Mouse (Mus musculus): ENCODE measurements around the gene Olfr1260. TPM values are rescaled to one million over a fixed set of nuclear protein-coding genes. Genes with fewer than 3 reads are reported as not detected.

The Olfr1260 gene
- polyA plus RNA-seq (2012; rRNA removed) = not detected in 2 replicates

DNA sequence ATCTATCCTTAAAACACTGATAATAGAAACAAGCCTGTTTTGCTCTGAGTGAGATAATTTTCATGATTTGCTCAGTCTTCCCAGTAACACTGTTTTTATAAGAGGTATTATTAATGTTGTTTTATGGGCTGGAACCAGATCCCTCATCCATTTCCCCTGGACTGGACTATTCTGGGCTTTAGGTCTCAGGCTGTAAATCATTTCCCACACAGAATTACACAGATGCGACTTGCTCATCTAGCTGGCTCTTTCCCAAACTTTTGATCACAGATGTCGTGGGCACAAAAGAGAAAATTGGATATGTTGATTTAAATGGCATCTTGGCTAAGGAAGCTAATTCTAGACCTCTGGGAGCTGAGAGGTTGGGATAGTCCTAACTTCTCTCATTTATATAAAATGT lies at the start of gene Olfr1260:
Gene Olfr1260 (plus strand): TSS at position 157 of the 400 bp plus-strand sequence.
- Histone ChIP-seq H3K4me1 (replicated peaks; ENCODE audit: control insufficient read depth, insufficient read depth, low read length) (no peaks in the 10 kb centered on the region), H3K27me3 (ENCODE audit: control insufficient read depth, insufficient read depth, low read length) (no peaks in the 10 kb centered on the region), H3K4me3 (ENCODE audit: control insufficient read depth, insufficient read depth, low read length) (no peak within 1 kb of the TSS), H3K27ac (ENCODE audit: control insufficient read depth, insufficient read depth, low read length) (no peak within 1 kb of the TSS), H3K36me3 (ENCODE audit: control insufficient read depth, insufficient read depth, low read length) (no peaks in the 10 kb centered on the region)
- TF ChIP-seq POLR2A (IDR thresholded peaks at IDR 0.05; ENCODE audit: control insufficient read depth, extremely low read depth, insufficient read depth, low read length, poor library complexity) (no peak), CTCF (IDR thresholded peaks at IDR 0.05; ENCODE audit: borderline replicate concordance, control insufficient read depth, extremely low read depth, insufficient read depth, low read length, poor library complexity) (no peak)
- 78% methylated on average over 2 of the region's 2 CpGs for WGBS
- DNase-seq = no peak

DNA sequence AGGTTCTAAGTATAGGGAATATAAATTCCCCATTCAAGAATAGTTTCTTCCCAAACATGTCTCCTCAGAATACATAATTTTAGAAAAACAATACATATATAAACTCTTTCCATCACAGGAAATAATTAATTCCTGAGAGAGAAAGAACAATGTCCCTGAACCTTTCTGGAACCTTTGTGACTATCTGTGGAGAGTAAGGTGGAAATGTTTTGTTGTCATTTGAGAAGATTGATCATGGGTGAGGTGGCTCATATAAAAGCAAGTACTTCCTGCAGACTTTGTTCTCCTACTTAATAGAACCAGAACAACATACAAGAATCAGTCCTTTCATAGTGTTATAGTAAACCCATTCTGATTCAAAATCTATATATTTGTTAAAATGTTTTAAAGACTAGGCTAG lies 47.1 kb upstream of the Olfr1260 start, which contains the start of gene Olfr1258:
Gene Olfr1258 (plus strand): TSS at position 301 of the 400 bp plus-strand sequence.
- Histone ChIP-seq H3K27me3 (ENCODE audit: control insufficient read depth, insufficient read depth, low read length) (no peaks in the 10 kb centered on the region), H3K4me3 (ENCODE audit: control insufficient read depth, insufficient read depth, low read length) (no peak within 1 kb of the TSS), H3K36me3 (ENCODE audit: control insufficient read depth, insufficient read depth, low read length) (no peaks in the 10 kb centered on the region), H3K4me1 (replicated peaks; ENCODE audit: control insufficient read depth, insufficient read depth, low read length) (no peaks in the 10 kb centered on the region), H3K27ac (ENCODE audit: control insufficient read depth, insufficient read depth, low read length) (no peak within 1 kb of the TSS)
- DNase-seq = no peak
- TF ChIP-seq CTCF (IDR thresholded peaks at IDR 0.05; ENCODE audit: borderline replicate concordance, control insufficient read depth, extremely low read depth, insufficient read depth, low read length, poor library complexity) (no peak), POLR2A (IDR thresholded peaks at IDR 0.05; ENCODE audit: control insufficient read depth, extremely low read depth, insufficient read depth, low read length, poor library complexity) (no peak)

DNA sequence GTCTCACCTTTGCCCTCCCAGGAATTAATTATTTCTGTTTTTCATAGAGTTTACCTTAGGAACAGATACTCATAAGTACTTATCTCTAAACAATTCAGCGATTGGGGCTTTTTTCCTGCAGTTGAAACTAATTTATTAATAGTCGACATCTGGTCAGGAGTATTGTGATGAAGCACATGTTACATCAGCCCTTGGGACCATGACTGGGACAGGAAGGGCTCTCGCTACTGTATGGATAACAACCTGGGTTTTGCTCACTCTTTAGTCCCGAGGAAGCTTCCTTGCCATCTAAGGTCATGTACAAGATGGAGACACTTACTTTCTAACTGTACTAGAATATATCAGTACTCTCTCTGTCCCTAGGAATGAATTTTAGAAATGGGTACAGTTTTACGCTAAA lies 25.6 kb upstream of the Olfr1260 start, which contains the start of gene Olfr1259:
Gene Olfr1259 (minus strand): TSS at position 101 of the 400 bp plus-strand sequence.
- H3K27ac ChIP-seq (ENCODE audit: control insufficient read depth, insufficient read depth, low read length) = no peak within 1 kb of the TSS
- TF ChIP-seq CTCF (IDR thresholded peaks at IDR 0.05; ENCODE audit: borderline replicate concordance, control insufficient read depth, extremely low read depth, insufficient read depth, low read length, poor library complexity) = no peak
- TF ChIP-seq POLR2A (IDR thresholded peaks at IDR 0.05; ENCODE audit: control insufficient read depth, extremely low read depth, insufficient read depth, low read length, poor library complexity) = no peak
- WGBS = 92% methylated on average over 5 of the region's 5 CpGs

DNA sequence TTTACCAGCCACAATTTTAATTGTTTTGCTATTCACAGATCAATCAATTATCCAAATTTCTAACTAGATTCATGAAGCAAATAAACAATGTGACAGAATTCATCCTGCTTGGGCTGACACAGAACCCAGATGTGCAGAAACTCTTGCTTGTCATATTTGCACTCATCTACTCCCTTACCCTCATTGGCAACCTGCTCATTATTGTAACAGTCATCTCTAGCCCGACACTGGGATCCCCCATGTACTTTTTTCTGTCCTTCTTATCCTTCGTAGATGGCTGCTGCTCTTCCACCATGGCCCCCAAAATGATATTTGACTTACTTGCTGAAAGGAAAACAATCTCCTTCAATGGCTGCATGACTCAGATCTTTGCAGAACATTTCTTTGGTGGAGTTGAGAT lies 3.6 kb downstream of the Olfr1260 start:
- H3K4me1 ChIP-seq (replicated peaks; ENCODE audit: control insufficient read depth, insufficient read depth, low read length) = no peaks in the 10 kb centered on the region
- no peaks in the 10 kb centered on the region for H3K36me3 ChIP-seq (ENCODE audit: control insufficient read depth, insufficient read depth, low read length)
- no peak for DNase-seq
- H3K27ac ChIP-seq (ENCODE audit: control insufficient read depth, insufficient read depth, low read length) = no peak overlapping the region
- 87% methylated on average over 2 of the region's 2 CpGs for WGBS
- H3K4me3 ChIP-seq (ENCODE audit: control insufficient read depth, insufficient read depth, low read length) = no peak overlapping the region
- TF ChIP-seq POLR2A (IDR thresholded peaks at IDR 0.05; ENCODE audit: control insufficient read depth, extremely low read depth, insufficient read depth, low read length, poor library complexity) (no peak), CTCF (IDR thresholded peaks at IDR 0.05; ENCODE audit: borderline replicate concordance, control insufficient read depth, extremely low read depth, insufficient read depth, low read length, poor library complexity) (no peak)
- no peaks in the 10 kb centered on the region for H3K27me3 ChIP-seq (ENCODE audit: control insufficient read depth, insufficient read depth, low read length)

More for the DNA sequence above, 25.6 kb upstream of the Olfr1260 start, which contains the start of gene Olfr1259:
- no peaks in the 10 kb centered on the region for H3K4me1 ChIP-seq (replicated peaks; ENCODE audit: control insufficient read depth, insufficient read depth, low read length)
- DNase-seq = no peak
- no peak within 1 kb of the TSS for H3K4me3 ChIP-seq (ENCODE audit: control insufficient read depth, insufficient read depth, low read length)
- H3K36me3 ChIP-seq (ENCODE audit: control insufficient read depth, insufficient read depth, low read length) = no peaks in the 10 kb centered on the region
- H3K27me3 ChIP-seq (ENCODE audit: control insufficient read depth, insufficient read depth, low read length) = no peaks in the 10 kb centered on the region

DNA sequence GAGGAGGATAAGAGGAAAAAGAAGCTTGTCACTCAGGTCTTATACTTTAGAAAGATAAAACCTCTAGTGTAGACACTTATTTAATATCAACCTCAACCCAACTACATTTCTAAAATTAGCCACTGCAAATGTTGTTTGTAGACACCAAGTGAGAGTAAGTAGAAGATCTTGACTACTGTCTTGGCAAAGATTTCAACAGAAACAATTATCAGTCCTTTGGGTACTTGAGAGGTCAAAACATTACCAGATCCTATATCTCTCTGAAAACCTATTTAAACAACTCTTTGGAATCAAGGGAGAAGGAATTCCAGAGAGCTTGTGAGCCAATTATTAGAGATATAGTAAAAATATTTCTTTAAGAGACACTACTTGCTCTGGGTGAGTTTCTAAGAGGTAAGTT lies 16.8 kb downstream of the Olfr1260 start, which contains the start of gene Olfr1261:
Gene Olfr1261 (plus strand): TSS at position 301 of the 400 bp plus-strand sequence.
- H3K4me1 ChIP-seq (replicated peaks; ENCODE audit: control insufficient read depth, insufficient read depth, low read length) = no peaks in the 10 kb centered on the region
- no peak within 1 kb of the TSS for H3K4me3 ChIP-seq (ENCODE audit: control insufficient read depth, insufficient read depth, low read length)
- H3K27me3 ChIP-seq (ENCODE audit: control insufficient read depth, insufficient read depth, low read length) = no peaks in the 10 kb centered on the region
- no peak for DNase-seq
- no peak within 1 kb of the TSS for H3K27ac ChIP-seq (ENCODE audit: control insufficient read depth, insufficient read depth, low read length)
- TF ChIP-seq POLR2A (IDR thresholded peaks at IDR 0.05; ENCODE audit: control insufficient read depth, extremely low read depth, insufficient read depth, low read length, poor library complexity) (no peak), CTCF (IDR thresholded peaks at IDR 0.05; ENCODE audit: borderline replicate concordance, control insufficient read depth, extremely low read depth, insufficient read depth, low read length, poor library complexity) (no peak)
- H3K36me3 ChIP-seq (ENCODE audit: control insufficient read depth, insufficient read depth, low read length) = no peaks in the 10 kb centered on the region

DNA sequence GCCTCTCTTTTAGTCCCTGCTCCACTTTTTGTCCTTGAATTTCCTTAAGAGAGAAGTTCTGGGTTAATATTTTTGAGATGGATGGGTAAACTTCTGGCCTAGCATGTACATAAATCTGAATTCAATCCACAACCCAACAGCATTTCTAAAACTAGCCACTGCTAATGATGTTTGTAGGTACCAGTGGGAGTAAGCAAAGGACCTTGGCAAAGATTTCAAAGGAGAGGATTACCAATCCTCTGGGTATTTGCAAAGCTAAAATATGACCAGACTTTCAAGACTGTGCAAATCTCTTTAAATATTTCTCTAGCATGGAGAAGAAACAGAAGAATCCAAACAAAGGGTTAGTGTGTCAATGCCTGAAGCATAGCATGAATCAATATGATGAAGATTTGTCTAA lies 25.7 kb downstream of the Olfr1260 start, which contains the start of gene Olfr1262:
Gene Olfr1262 (plus strand): TSS at position 301 of the 400 bp plus-strand sequence.
- no peak within 1 kb of the TSS for H3K4me3 ChIP-seq (ENCODE audit: control insufficient read depth, insufficient read depth, low read length)
- TF ChIP-seq CTCF (IDR thresholded peaks at IDR 0.05; ENCODE audit: borderline replicate concordance, control insufficient read depth, extremely low read depth, insufficient read depth, low read length, poor library complexity) (no peak), POLR2A (IDR thresholded peaks at IDR 0.05; ENCODE audit: control insufficient read depth, extremely low read depth, insufficient read depth, low read length, poor library complexity) (no peak)
- no peak for DNase-seq
- no peaks in the 10 kb centered on the region for H3K27me3 ChIP-seq (ENCODE audit: control insufficient read depth, insufficient read depth, low read length)
- no peaks in the 10 kb centered on the region for H3K4me1 ChIP-seq (replicated peaks; ENCODE audit: control insufficient read depth, insufficient read depth, low read length)
- H3K27ac ChIP-seq (ENCODE audit: control insufficient read depth, insufficient read depth, low read length) = no peak within 1 kb of the TSS
- no peaks in the 10 kb centered on the region for H3K36me3 ChIP-seq (ENCODE audit: control insufficient read depth, insufficient read depth, low read length)

DNA sequence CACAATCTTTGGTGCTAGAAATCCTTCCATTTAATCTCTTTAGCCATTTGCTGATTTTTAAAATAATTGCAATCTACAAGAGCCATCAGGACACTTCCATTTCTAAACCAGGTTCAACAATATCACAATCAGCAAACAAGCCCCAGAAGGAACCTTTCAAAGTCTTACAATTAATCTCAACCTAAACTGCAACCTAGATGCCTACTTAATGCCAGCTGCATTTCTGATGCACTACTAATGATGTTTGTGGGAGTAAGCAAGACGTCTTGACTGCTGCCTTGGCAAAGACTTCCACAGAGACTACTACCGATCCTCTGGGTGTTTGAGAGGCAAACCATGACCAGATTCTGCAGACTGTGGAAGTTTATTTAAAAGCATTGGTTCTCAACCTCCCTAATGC lies 37.7 kb downstream of the Olfr1260 start, which contains the start of gene Olfr1263:
Gene Olfr1263 (plus strand): TSS at position 301 of the 400 bp plus-strand sequence.
- Histone ChIP-seq H3K27ac (ENCODE audit: control insufficient read depth, insufficient read depth, low read length) (no peak within 1 kb of the TSS), H3K4me1 (replicated peaks; ENCODE audit: control insufficient read depth, insufficient read depth, low read length) (no peaks in the 10 kb centered on the region), H3K36me3 (ENCODE audit: control insufficient read depth, insufficient read depth, low read length) (no peaks in the 10 kb centered on the region), H3K4me3 (ENCODE audit: control insufficient read depth, insufficient read depth, low read length) (no peak within 1 kb of the TSS), H3K27me3 (ENCODE audit: control insufficient read depth, insufficient read depth, low read length) (no peaks in the 10 kb centered on the region)
- TF ChIP-seq CTCF (IDR thresholded peaks at IDR 0.05; ENCODE audit: borderline replicate concordance, control insufficient read depth, extremely low read depth, insufficient read depth, low read length, poor library complexity) = no peak
- TF ChIP-seq POLR2A (IDR thresholded peaks at IDR 0.05; ENCODE audit: control insufficient read depth, extremely low read depth, insufficient read depth, low read length, poor library complexity) = no peak
- WGBS = 86% methylated on average over 2 of the region's 2 CpGs
- DNase-seq = no peak

Data from thymus, adult 2 months (tissue).